Mouse (Mus musculus) left cerebral cortex, adult 18-20 months (tissue): ENCODE results near the gene Aspg. TPM values are rescaled to one million over a fixed set of nuclear protein-coding genes. Genes with fewer than 3 reads are reported as not detected.

ENCODE experiments used
- DNase-seq, 2 experiments: peaks; one replicate each; pipeline ENCODE4 v3.0.0; 2021 to 2022; ENCODE audit warnings: low spot score in 2 of 2, mixed read lengths in 1 of 2
- long read RNA-seq, 2 experiments: library from polyadenylated mRNA; stranded (forward); transcript quantifications; one replicate each; pipeline ENCODE4 v2.0.0; 2021
- total RNA-seq, 2 experiments: library from RNA; stranded (reverse); gene quantifications; 2 replicates each; pipeline ENCODE4 v1.2.3; 2021

The Aspg gene
- 1 to 10 TPM; 4.9 to 7.1 TPM for total RNA-seq
- long read RNA-seq, experiment 1, partial matches to known transcripts, result 0 of 1 reads
- long read RNA-seq, experiment 1, other reads (novel, unspliced or antisense), result 1 of 1 reads
- long read RNA-seq, experiment 2, result 0 reads

DNA sequence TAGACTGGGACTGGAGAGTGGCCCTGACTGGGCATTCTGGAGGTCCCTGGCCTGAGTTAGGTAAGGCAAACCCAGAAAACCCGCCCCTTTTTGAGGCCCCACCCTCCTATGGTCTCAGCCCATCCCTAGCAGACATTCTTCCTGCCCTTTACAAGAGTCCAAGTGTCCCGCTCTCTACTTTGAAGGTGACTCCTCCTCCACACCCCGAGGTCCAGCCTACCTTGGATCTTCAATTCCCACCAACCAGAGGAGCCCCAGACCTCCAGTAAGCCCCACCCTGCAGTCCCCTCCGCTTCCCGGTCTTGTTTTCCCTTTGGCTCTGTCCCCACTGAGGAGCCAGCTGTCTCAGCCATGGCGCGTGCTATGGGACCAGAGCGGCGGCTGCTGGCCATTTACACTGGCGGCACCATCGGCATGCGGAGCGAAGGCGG lies at the start of gene Aspg:
Aspg (plus strand) TSS at position 139 of the 431 bp plus-strand sequence.
- no peak for DNase-seq

DNA sequence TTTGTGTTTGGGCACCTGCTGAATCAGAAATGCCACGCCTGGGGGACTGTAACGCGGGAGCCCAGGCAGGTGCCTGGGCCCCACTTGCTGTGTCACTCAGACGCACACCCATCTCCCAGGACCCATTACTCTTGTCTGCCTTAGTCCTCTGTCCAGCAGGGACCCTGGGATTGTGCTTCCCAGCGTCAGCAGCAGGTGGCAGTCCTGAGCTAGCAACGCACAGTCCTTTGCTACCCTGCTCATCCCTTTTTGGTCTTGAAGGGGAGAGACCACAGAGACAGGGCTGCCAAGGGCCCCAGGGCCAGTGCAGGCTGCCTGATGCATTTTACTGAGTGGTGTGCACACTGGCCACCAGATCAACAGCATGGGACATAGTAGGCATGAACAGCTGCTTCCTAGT lies 28.8 kb upstream of the Aspg start:
- DNase-seq, result peak; percentile 73 to 82

DNA sequence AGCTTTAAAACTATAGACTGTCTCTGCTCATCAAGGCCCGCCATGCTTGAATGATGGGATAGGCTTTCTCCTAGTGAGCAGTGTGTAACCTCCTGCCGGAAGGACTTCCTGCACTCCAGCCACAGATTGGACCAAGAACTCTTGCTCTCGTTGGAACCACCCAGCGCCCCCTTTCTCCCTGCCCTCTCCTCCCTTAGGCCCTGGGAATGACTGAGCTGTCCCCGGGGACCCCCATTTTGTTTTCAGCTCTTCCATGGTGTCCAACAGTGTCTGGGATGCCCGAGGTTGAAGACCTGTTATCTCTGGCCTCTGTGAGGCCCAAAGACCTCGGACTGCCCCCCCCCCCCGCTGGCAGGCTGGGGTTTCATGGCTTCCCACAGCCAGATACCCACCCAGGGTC lies 26.6 kb upstream of the Aspg start:
- no peak for DNase-seq

DNA sequence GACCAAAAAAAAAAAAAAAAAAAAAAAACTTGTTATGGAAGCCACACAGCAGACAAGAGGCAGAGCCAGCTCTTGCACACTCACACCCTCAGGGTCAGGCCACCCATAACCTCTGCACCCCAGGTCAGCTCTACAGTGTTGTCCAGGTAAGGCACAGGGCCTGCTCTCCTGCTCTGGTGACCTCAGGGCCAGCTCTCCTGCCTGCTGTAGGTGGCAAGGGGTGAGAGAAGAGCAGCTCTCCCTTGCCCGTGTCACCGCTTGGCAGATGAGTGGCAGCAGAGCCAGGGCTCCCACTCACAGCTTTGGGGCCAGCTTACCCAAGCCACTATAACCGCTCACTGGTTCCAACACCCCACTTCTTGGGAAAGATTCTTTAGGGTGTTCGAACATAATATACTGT lies 25.6 kb upstream of the Aspg start:
- no peak for DNase-seq

DNA sequence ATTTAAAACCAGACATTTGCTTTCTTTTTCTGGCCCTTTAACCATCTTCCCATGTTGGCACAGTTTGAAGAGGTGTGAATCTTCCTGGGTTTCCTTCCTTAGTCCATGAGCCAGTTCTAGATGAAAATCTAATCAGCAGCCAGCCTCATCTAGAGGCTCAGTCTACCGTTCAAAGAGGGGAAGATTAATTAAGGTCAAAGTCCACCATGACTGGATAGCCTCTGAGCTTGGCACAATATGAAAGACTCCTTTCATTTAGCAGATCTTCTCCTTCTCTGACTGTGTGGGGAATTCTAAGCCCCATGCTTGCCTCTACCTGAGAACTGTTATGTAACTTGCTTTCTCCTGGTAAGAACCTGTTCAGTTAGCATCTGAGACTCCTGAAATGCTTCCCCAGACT lies 24.2 kb upstream of the Aspg start:
- no peak for DNase-seq

DNA sequence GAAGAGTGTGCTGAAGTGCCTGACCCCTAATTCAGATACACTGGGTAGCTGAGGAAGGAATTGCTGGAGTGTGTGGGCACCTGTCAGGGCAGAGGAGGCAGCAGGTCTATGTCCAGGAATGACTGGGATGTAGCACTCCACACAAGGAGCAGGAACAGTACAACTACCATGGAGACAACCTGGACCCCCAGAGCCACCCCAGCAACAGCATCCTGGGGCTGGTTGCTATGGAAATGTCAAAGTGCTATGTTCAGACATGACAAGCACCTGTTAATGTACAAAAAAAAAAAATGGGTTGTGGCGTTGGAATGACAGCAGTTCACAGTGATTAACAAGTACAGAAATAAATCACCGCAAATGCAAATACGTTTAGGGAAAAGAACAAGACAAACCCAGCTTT lies 20.2 kb upstream of the Aspg start:
- DNase-seq, result no peak

DNA sequence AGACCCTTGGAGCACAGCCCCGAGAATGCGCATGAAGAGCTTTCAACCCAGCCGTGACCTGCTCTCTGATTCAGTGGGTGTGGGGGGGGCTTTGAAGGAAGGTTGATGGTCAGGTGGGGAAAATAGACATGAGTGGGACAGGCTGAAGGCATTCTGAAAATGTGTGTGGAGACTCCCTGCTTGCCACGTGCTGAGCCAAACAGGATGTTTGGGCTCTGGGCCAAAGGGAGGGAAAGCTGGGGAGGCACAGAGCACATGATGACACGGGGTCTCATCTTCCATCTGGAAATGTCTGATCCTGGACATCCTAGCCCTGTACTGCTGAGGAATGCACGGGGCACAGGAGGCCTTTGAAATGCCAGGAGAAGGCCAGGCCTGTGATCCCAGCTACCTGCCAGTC lies 19.8 kb upstream of the Aspg start:
- DNase-seq, result no peak

DNA sequence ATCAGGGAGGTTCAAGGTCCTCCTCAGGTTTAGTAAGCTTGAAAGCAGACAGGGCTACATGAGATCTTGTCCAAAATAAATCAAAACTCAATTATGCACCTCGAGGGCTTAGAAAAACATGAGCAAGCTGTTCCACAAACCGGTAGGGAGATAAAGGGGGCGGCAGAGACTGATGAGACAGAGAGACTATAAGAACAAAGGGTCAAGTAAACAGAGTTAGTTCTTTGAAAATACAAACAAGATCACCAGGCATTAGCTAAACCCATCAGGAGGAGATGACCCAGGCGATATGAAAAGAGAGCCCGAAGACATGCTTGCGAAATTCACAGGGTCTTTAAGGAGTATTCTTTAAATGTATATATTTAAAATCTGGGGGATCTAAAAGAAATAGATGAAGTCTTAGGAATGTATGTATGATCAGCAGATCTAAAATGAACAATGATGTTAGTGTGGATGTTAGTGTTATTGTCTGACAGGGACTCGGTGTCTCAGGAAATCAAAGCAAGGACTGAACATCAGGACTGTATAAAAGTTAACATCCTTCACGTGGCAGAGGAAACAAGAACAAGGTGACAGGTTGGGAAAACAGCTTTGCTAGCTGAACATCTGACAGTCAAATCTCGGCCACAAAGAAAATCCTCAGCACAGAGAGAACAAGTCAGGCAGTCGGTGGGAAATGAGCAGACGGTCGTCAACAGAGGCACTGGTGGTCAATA lies 17.7 kb upstream of the Aspg start:
- DNase-seq, result no peak

DNA sequence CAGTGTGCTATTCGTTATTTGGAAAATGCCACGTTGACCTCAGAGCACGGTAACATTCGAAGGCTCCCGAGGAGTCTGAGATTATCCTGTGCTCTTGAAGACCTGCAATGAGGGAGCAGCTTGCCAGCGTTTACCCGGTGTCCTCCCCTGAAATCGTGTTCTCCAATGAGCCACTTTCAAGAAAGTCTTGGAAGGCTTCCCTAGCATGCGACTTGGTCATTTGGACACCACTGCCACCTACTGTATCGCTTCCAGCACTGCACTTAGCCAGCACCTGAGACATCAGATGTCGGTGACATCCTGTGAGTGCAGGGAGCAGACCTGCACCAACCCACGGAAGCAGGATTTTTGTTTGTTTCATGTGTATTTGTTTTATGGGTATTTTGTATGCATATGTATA lies 15.4 kb upstream of the Aspg start:
- peak; percentile 77 to 78 for DNase-seq

DNA sequence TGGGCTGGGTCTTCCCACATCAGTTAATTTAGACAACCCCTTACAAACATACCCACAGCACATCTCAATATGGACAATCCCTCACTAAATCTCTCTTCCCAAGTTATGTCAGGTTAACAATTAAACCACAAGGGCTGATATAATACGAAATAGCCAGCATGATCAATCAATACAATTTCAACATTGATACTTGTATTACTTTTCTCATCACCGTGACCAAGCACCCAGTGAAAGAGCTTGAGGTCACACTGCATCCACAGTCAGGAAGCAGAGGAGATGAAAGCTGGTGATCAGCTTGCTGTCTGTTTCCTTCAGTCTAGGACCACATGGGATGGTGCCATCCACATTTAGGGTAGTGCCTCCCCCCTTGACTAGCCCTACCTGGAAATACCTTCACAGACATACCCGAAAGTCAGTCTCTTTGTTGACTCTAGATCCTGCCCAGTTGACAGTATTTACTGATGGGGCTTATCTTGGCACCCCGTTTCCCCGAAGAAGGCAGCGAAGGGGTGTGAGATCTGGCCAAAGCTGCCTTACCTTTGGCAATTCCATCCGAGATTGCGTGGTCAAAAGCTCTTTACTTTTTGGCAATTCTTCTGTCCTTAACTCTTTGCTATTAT lies 12.1 kb upstream of the Aspg start:
- DNase-seq, result no peak

DNA sequence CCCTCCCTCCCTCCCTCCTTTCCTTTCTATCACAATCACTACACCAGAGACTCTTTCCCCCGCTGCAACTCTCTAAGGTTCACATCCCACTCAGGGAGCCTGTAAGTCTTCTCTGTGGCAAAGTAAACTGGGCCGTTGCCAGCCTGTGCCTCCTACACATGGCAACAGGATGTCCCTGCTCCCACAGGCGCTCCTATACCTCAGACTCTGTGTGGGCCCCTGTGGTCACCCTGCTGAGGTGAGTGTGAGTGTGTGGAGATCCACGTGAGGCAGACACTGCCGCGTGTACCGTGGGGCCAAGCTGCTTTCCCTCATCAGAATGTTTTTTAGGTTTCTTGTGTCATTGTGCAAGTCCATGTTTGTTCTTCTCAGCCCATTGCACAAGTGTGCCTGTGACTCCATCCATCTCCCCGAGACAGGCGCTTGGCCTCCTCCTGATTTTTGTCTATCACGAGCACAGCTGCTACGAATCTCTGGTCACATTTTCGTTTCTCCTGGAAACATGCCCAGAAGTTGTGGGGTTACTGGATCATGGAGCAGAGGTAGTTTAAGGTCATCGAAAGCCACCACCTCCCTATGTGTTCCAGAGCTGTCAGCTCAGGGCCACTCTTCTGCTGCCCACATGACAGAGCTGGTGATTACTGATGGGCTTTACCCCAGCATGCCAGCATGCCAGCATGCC lies 10.3 kb upstream of the Aspg start:
- peak; percentile 65 to 82 for DNase-seq

DNA sequence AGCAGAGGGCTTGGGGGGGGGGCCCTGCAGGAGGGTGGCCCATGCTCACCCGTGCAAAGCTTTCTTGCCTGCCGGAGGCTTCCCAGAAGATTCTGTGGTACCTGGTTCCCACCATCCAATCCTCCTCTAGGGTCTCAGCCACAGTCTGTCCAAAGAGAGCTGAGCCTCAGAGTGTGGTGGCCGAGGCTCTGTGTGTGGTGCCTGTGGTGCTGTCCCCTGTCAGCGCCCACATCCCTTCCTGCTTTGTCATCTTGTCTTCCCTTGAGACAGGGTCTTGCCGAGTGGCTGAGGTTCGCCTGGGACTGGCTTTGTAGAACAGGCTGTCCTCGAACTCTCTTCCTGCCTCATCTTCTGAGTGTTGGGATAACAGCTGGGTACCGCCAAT lies 9.8 kb upstream of the Aspg start:
- no peak for DNase-seq

DNA sequence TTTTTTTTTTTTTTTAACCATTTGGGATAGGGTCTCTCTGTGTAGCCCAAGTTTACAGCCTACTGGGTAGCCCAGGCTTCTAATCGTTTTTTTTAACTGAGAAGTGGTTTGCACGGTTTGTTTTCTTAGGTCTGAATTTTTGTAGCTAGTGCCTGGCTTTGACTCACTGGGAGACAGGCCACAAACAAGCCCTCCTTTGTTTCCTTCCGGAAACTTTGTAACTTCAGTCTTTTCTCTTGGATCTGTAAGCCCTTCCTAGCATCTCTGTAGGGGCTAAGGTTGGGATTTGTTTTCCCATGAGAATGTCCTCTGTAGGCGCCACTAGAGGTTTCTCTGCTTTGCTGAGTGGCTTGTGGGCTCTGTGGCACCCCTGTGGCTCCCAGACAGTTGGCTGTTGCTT lies 6.4 kb upstream of the Aspg start:
- no peak for DNase-seq

DNA sequence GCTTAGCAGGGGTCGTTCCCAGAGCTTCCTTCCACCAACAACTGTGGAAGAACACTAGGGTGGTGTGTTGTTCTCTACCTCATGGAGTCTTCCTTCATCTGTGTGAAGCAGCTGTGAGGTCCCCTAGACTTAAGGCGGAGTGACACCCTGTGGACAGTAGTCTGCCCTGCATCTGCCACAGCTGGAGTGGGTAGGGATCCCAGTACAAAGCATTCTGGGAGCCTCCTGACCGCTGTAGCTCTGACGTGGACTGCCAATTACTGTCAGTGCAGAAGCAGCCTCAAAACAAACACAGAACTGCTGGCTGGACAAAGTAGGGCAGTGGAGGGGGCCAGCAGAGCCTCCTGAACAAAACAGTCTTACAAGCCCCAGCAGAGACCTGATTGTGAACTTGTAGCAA lies 5.4 kb upstream of the Aspg start:
- DNase-seq, result no peak

DNA sequence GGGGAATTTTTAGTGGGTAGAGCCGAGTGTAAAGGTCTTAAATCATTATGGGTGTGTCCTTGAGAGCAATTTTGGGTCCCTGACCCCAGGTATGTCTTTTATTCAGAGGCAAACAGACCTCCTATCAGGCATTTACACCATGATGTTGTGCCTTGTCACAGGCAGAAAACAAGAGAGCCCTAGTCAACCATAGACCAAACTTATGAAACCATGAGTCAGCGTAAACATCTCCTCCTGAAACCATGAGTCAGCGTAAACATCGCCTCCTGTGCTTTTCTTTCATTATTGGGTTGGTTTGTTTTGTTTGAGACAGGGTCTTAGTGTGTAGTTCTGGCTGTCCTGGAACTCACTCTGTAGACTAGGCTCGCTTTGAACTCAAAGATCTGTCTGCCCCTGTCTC lies 3.3 kb upstream of the Aspg start:
- no peak for DNase-seq

DNA sequence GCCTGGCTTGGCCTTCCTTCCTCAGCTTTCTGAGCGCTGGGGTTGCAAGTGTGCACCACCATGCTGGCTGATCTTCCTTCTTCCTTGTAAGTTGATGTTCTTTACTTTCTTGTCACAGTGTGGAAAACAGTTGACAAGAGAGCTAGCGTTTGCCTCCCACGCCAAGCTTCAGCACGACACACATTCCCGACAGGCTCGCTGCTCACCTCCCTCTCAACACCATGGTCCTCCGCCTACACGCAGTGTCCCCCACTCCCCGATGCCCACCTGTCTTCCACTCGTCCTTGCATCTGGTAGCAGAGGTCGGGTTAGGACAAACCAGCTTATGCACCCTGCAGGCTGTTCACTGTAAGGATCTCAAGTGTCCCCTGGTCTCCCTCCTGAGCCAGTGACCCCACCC lies 1.6 kb upstream of the Aspg start:
- DNase-seq, result no peak

DNA sequence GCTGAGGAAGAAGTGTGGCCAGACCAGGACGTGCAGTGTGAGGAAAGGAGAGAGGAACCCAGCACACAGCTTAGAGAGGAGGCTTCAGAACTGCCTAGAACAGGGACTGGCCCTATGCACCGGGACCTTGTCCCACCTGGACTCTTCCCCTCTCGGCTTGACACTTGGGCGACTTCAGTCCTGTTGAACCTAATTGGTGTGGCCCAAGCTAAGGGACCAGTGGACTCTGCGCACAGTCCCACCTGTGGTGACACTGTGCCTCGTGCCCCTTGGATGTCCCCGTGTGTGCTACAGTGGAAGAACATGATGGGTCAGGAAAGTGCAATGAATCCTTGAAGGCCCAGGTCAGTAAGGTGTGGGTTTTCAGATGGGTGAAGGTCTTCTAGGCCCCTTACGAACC lies 1.2 kb downstream of the Aspg start:
- no peak for DNase-seq

DNA sequence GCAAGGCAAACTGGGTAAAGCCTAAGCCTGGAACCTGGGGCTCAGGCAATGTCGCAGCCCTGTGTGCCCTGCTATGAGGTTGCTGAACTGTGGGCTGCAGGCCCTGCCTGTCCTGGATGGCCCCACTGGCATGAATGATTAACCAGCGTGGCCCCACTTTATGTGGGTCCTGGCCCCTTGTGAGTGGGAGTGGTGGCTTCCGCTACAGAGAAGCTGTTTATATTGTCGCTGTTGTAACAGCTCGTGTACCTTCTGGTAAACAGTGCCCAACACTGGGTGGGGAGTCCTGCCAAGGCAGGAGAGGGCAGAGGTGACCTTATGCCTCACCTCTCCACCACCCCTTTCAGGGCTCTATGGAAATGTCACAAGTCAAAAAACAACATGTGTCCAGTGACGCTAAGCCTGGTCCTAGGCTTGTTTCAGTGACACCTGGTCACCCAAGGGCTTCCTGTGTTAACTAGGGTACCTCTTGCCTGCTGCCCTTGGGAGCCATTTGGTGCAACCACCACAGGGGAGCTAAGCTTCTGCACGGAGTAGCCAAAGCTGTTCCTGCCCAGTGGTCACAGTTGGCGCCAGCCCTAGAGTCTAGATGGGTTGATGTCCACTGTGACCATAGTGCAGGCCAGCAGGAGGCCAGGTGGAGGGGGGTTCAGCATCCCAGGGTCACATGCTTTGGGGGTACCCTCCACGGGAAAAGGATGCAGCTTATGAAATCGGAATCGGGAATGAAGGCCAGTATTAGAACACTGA lies 2.4 kb downstream of the Aspg start:
- DNase-seq, result no peak

DNA sequence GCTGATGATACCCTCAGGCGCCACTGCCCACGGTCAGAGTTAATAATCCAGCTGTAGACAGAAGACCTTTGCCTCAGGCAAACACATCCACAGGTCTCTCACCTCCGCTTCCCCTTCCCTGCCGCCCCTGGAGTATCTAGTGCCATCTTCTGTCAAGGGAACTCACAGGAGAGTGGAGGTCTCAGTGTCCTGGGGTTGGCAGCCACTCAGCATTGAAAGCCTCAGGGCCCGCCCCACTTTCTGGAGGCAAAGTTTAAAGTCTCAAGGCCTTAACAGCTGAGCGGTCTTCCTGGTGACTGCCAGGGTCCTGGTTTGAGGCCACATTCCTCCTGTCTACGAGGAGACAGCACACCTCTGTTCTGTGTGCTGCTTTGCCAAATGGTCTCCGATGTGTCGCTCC lies 3.2 kb downstream of the Aspg start:
- DNase-seq, result no peak

DNA sequence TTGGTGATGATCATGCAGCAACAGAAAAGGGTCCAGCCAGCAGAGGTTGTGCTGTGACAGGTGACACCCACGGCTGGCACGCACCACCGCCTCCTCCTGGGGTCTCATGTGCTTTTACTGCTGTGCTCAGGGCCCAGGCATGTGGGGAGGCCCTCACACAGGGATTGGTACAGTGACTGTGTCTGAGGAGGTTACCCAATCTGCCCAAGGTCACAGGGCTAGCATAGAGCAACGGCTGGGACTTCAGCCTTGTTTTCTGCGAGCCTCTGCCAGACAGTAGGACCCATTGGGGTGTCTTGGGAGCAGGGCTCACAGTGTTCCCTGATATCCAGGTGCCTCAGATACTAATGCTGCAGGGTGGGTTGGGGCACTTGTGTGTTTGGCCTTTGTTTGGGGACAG lies 4.8 kb downstream of the Aspg start:
- no peak for DNase-seq

DNA sequence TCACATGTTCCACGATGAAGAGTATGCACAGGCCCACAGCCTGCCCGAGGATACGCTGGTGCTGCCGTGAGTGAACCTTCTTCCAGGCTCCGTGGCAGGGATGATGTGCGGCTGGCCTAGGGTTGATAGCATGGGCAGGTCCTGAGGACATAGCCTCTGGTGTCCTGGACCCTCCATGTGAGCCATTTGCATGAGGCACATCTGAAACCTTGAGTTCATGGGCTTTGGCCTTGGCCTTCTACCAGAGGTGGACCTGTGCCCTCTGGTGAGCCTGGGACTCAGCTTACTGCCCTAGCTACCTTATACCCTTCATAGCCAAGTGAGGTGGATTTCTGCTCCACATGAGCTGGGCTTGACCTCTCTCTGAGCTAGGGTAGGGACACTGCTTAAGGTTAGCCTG lies 5.8 kb downstream of the Aspg start:
- no peak for DNase-seq
